Mouse (Mus musculus): ENCODE data around the gene Steap4. TPM values are rescaled to one million over a fixed set of nuclear protein-coding genes. Genes with fewer than 3 reads are reported as not detected.
"Not testable (repeated sequence)": the region's sequence is repeated elsewhere in the genome, so short reads cannot be mapped to it uniquely, and the experiment has no call there.

Steap4 gene
- polyA plus RNA-seq, 1 experiment from 2014 or later = 0.31 TPM

- DNase-seq (ENCODE audit: low spot score); H3K4me1 ChIP-seq (ENCODE audit: control insufficient read depth, insufficient read depth, low read length); H3K9me3 ChIP-seq (ENCODE audit: control insufficient read depth, low read length); H3K36me3 ChIP-seq (ENCODE audit: control insufficient read depth, insufficient read depth, low read length); H3K27ac ChIP-seq (ENCODE audit: low read depth, low read length); H3K4me2 ChIP-seq (ENCODE audit: low read depth); H3K27me3 ChIP-seq (ENCODE audit: control insufficient read depth, insufficient read depth, low read length); H3K9ac ChIP-seq (ENCODE audit: low read length); ATAC-seq (ENCODE audit: insufficient read depth, low FRiP score, low TSS enrichment); H3K4me3 ChIP-seq (ENCODE audit: low read depth, low read length): not testable (repeated sequence)
- WGBS = 78% methylated on average over 11 of the region's 11 CpGs
These were observed 26.8 kb upstream of the Steap4 start for GRCm38 (mm10) chr5:7933495-7933894.

- H3K9me3 ChIP-seq (ENCODE audit: control insufficient read depth, low read length) = no peaks in the 10 kb centered on the region
- no peak overlapping the region for H3K9ac ChIP-seq (ENCODE audit: low read length)
- H3K4me1 ChIP-seq (ENCODE audit: control insufficient read depth, insufficient read depth, low read length) = no peaks in the 10 kb centered on the region
- DNase-seq (ENCODE audit: low spot score) (no peak), ATAC-seq (ENCODE audit: insufficient read depth, low FRiP score, low TSS enrichment) (no peak)
- no peak overlapping the region for H3K4me2 ChIP-seq (ENCODE audit: low read depth)
- H3K27ac ChIP-seq (ENCODE audit: low read depth, low read length) = no peak overlapping the region
- H3K4me3 ChIP-seq (ENCODE audit: low read depth, low read length) = no peak overlapping the region
- no peaks in the 10 kb centered on the region for H3K36me3 ChIP-seq (ENCODE audit: control insufficient read depth, insufficient read depth, low read length)
- no peaks in the 10 kb centered on the region for H3K27me3 ChIP-seq (ENCODE audit: control insufficient read depth, insufficient read depth, low read length)
- 79% methylated on average over 2 of the region's 2 CpGs for WGBS
These were observed 26.2 kb upstream of the Steap4 start for GRCm38 (mm10) chr5:7933933-7934675.

- WGBS = 82% methylated on average over 2 of the region's 2 CpGs
- Histone ChIP-seq H3K27me3 (ENCODE audit: control insufficient read depth, insufficient read depth, low read length) (no peaks in the 10 kb centered on the region), H3K36me3 (ENCODE audit: control insufficient read depth, insufficient read depth, low read length) (no peaks in the 10 kb centered on the region), H3K9me3 (ENCODE audit: control insufficient read depth, low read length) (no peaks in the 10 kb centered on the region), H3K9ac (ENCODE audit: low read length) (no peak overlapping the region), H3K4me2 (ENCODE audit: low read depth) (no peak overlapping the region), H3K27ac (ENCODE audit: low read depth, low read length) (no peak overlapping the region), H3K4me3 (ENCODE audit: low read depth, low read length) (no peak overlapping the region), H3K4me1 (ENCODE audit: control insufficient read depth, insufficient read depth, low read length) (no peaks in the 10 kb centered on the region)
- ATAC-seq (ENCODE audit: insufficient read depth, low FRiP score, low TSS enrichment) = no peak
- DNase-seq (ENCODE audit: low spot score) = no peak
These were observed 5.4 kb upstream of the Steap4 start for GRCm38 (mm10) chr5:7954838-7955237.

- ATAC-seq (ENCODE audit: insufficient read depth, low FRiP score, low TSS enrichment) (no peak), DNase-seq (ENCODE audit: low spot score) (no peak)
- no peak overlapping the region for H3K9ac ChIP-seq (ENCODE audit: low read length)
- no peak overlapping the region for H3K27ac ChIP-seq (ENCODE audit: low read depth, low read length)
- H3K4me2 ChIP-seq (ENCODE audit: low read depth) = no peak overlapping the region
- H3K4me1 ChIP-seq (ENCODE audit: control insufficient read depth, insufficient read depth, low read length) = no peaks in the 10 kb centered on the region
- no peak overlapping the region for H3K4me3 ChIP-seq (ENCODE audit: low read depth, low read length)
- no peaks in the 10 kb centered on the region for H3K9me3 ChIP-seq (ENCODE audit: control insufficient read depth, low read length)
- no peaks in the 10 kb centered on the region for H3K27me3 ChIP-seq (ENCODE audit: control insufficient read depth, insufficient read depth, low read length)
- no peaks in the 10 kb centered on the region for H3K36me3 ChIP-seq (ENCODE audit: control insufficient read depth, insufficient read depth, low read length)
- 81% methylated on average over 5 of the region's 5 CpGs for WGBS
These were observed 4.8 kb upstream of the Steap4 start for GRCm38 (mm10) chr5:7955371-7955966.

- no peak overlapping the region for H3K4me2 ChIP-seq (ENCODE audit: low read depth)
- ATAC-seq (ENCODE audit: insufficient read depth, low FRiP score, low TSS enrichment) = no peak
- no peak overlapping the region for H3K27ac ChIP-seq (ENCODE audit: low read depth, low read length)
- DNase-seq (ENCODE audit: low spot score) = no peak
- H3K9ac ChIP-seq (ENCODE audit: low read length) = no peak overlapping the region
- WGBS = 83% methylated on average over 4 of the region's 4 CpGs
- no peak overlapping the region for H3K4me3 ChIP-seq (ENCODE audit: low read depth, low read length)
- H3K9me3 ChIP-seq (ENCODE audit: control insufficient read depth, low read length) = no peaks in the 10 kb centered on the region
- H3K36me3 ChIP-seq (ENCODE audit: control insufficient read depth, insufficient read depth, low read length) = no peaks in the 10 kb centered on the region
- no peaks in the 10 kb centered on the region for H3K27me3 ChIP-seq (ENCODE audit: control insufficient read depth, insufficient read depth, low read length)
- no peaks in the 10 kb centered on the region for H3K4me1 ChIP-seq (ENCODE audit: control insufficient read depth, insufficient read depth, low read length)
These were observed 2.2 kb upstream of the Steap4 start for GRCm38 (mm10) chr5:7958061-7958460.

- Histone ChIP-seq H3K4me2 (ENCODE audit: low read depth) (no peak overlapping the region), H3K27ac (ENCODE audit: low read depth, low read length) (no peak overlapping the region), H3K4me3 (ENCODE audit: low read depth, low read length) (no peak overlapping the region), H3K36me3 (ENCODE audit: control insufficient read depth, insufficient read depth, low read length) (no peaks in the 10 kb centered on the region), H3K9me3 (ENCODE audit: control insufficient read depth, low read length) (no peaks in the 10 kb centered on the region), H3K4me1 (ENCODE audit: control insufficient read depth, insufficient read depth, low read length) (no peaks in the 10 kb centered on the region), H3K27me3 (ENCODE audit: control insufficient read depth, insufficient read depth, low read length) (no peaks in the 10 kb centered on the region), H3K9ac (ENCODE audit: low read length) (no peak overlapping the region)
- DNase-seq (ENCODE audit: low spot score) (no peak), ATAC-seq (ENCODE audit: insufficient read depth, low FRiP score, low TSS enrichment) (no peak)
- 83% methylated on average over 6 of the region's 6 CpGs for WGBS
These were observed 971 bp upstream of the Steap4 start for GRCm38 (mm10) chr5:7959286-7959685.

- no peak for ATAC-seq (ENCODE audit: insufficient read depth, low FRiP score, low TSS enrichment)
- DNase-seq (ENCODE audit: low spot score) = no peak
- no peaks in the 10 kb centered on the region for H3K27me3 ChIP-seq (ENCODE audit: control insufficient read depth, insufficient read depth, low read length)
- no peak overlapping the region for H3K27ac ChIP-seq (ENCODE audit: low read depth, low read length)
- H3K36me3 ChIP-seq (ENCODE audit: control insufficient read depth, insufficient read depth, low read length) = no peaks in the 10 kb centered on the region
- H3K4me2 ChIP-seq (ENCODE audit: low read depth) = no peak overlapping the region
- no peak overlapping the region for H3K9ac ChIP-seq (ENCODE audit: low read length)
- H3K4me3 ChIP-seq (ENCODE audit: low read depth, low read length) = no peak overlapping the region
- H3K4me1 ChIP-seq (ENCODE audit: control insufficient read depth, insufficient read depth, low read length) = no peaks in the 10 kb centered on the region
- WGBS = 87% methylated on average over 7 of the region's 7 CpGs
- H3K9me3 ChIP-seq (ENCODE audit: control insufficient read depth, low read length) = no peaks in the 10 kb centered on the region
These were observed 856 bp downstream of the Steap4 start for GRCm38 (mm10) chr5:7961113-7961512.

GRCm38 (mm10) chr5:7965281-7965680 lies 5.0 kb downstream of the Steap4 start:
- Histone ChIP-seq H3K36me3 (ENCODE audit: control insufficient read depth, insufficient read depth, low read length) (no peaks in the 10 kb centered on the region), H3K27ac (ENCODE audit: low read depth, low read length) (no peak overlapping the region), H3K4me2 (ENCODE audit: low read depth) (no peak overlapping the region), H3K27me3 (ENCODE audit: control insufficient read depth, insufficient read depth, low read length) (no peaks in the 10 kb centered on the region), H3K9ac (ENCODE audit: low read length) (no peak overlapping the region), H3K4me1 (ENCODE audit: control insufficient read depth, insufficient read depth, low read length) (no peaks in the 10 kb centered on the region), H3K9me3 (ENCODE audit: control insufficient read depth, low read length) (no peaks in the 10 kb centered on the region), H3K4me3 (ENCODE audit: low read depth, low read length) (no peak overlapping the region)
- ATAC-seq (ENCODE audit: insufficient read depth, low FRiP score, low TSS enrichment) = no peak
- peak; percentile 42 for DNase-seq (ENCODE audit: low spot score)
- WGBS = 34% methylated on average over 3 of the region's 3 CpGs

- Histone ChIP-seq H3K4me2 (ENCODE audit: low read depth) (no peak overlapping the region), H3K4me1 (ENCODE audit: control insufficient read depth, insufficient read depth, low read length) (no peaks in the 10 kb centered on the region), H3K27me3 (ENCODE audit: control insufficient read depth, insufficient read depth, low read length) (no peaks in the 10 kb centered on the region), H3K27ac (ENCODE audit: low read depth, low read length) (no peak overlapping the region), H3K9ac (ENCODE audit: low read length) (no peak overlapping the region), H3K9me3 (ENCODE audit: control insufficient read depth, low read length) (no peaks in the 10 kb centered on the region), H3K36me3 (ENCODE audit: control insufficient read depth, insufficient read depth, low read length) (no peaks in the 10 kb centered on the region), H3K4me3 (ENCODE audit: low read depth, low read length) (no peak overlapping the region)
- WGBS = 84% methylated on average over 5 of the region's 5 CpGs
- DNase-seq (ENCODE audit: low spot score) (no peak), ATAC-seq (ENCODE audit: insufficient read depth, low FRiP score, low TSS enrichment) (no peak)
These were observed 7.9 kb downstream of the Steap4 start for GRCm38 (mm10) chr5:7968152-7968551.

All from neural tube, embryonic 11.5 days (tissue).